Mouse (Mus musculus) neural tube, embryonic 11.5 days (tissue): Measurements from ENCODE around the gene Mapk10. TPM values are rescaled to one million over a fixed set of nuclear protein-coding genes. Genes with fewer than 3 reads are reported as not detected.

Experiments
- ATAC-seq: fragments of 200-750 bp; cut with Nextera tagmentation; 2 replicates; pipeline ENCODE4 v1.8.0; 2017; ENCODE audit warnings: moderate number of reproducible peaks, mild to moderate bottlenecking, moderate TSS enrichment, moderate library complexity; ENCODE audit not compliant: insufficient read depth, low FRiP score, low TSS enrichment
- DNase-seq: peaks from one replicate; pipeline ENCODE4 v3.0.0-alpha.2; 2015; ENCODE audit warnings: low spot score
- H3K27ac ChIP-seq: fragments of 300-500 bp; sonication (generic); 2 replicates; pipeline ENCODE4 v1.5.1; 2014; ENCODE audit warnings: low read depth, mild to moderate bottlenecking, low read length
- H3K27me3 ChIP-seq: fragments of 300-500 bp; sonication (generic); 2 replicates; pipeline ENCODE4 v1.6.1; 2014; ENCODE audit warnings: mild to moderate bottlenecking, low read length, mixed read lengths; ENCODE audit not compliant: control insufficient read depth, insufficient read depth
- H3K36me3 ChIP-seq: fragments of 300-500 bp; sonication (generic); 2 replicates; pipeline ENCODE4 v1.6.1; 2014; ENCODE audit warnings: mild to moderate bottlenecking, low read length, moderate library complexity, mixed read lengths; ENCODE audit not compliant: control insufficient read depth, insufficient read depth
- H3K4me1 ChIP-seq: fragments of 300-500 bp; sonication (generic); 2 replicates; pipeline ENCODE4 v1.6.1; 2014; ENCODE audit warnings: low read length, mixed read lengths; ENCODE audit not compliant: control insufficient read depth, insufficient read depth
- H3K4me2 ChIP-seq: fragments of 300-500 bp; sonication (generic); 2 replicates; pipeline ENCODE4 v1.6.1; 2014; ENCODE audit warnings: low read depth, mild to moderate bottlenecking, moderate library complexity
- H3K4me3 ChIP-seq: fragments of 300-500 bp; sonication (generic); 2 replicates; pipeline ENCODE4 v1.5.1; 2014; ENCODE audit warnings: low read depth, low read length
- H3K9ac ChIP-seq: fragments of 300-500 bp; sonication (generic); 2 replicates; pipeline ENCODE4 v1.6.1; 2014; ENCODE audit warnings: mild to moderate bottlenecking, low read length
- H3K9me3 ChIP-seq: fragments of 300-500 bp; sonication (generic); 2 replicates; pipeline ENCODE4 v1.6.1; 2016; ENCODE audit warnings: low read length; ENCODE audit not compliant: control insufficient read depth
- WGBS: fragments of 180-500 bp; shearing (Covaris S2); extraction: QIAGEN DNeasy Blood & Tissue Kit; methylation state at CpG from one replicate; pipeline ENCODE4 v1.1.7; 2014; 5-methylcytosine and 5-hydroxymethylcytosine counted together
- polyA plus RNA-seq: library from polyadenylated mRNA; unstranded; fragments of >200 nt; fragmentation: Nextera tagmentation; extraction: Ambion mirVana; gene quantifications from 2 replicates; pipeline ENCODE4 v1.2.1, GENCODE M21; 2014

The Mapk10 gene
- polyA plus RNA-seq, 1 experiment from 2014 or later: 46.3 TPM

DNA sequence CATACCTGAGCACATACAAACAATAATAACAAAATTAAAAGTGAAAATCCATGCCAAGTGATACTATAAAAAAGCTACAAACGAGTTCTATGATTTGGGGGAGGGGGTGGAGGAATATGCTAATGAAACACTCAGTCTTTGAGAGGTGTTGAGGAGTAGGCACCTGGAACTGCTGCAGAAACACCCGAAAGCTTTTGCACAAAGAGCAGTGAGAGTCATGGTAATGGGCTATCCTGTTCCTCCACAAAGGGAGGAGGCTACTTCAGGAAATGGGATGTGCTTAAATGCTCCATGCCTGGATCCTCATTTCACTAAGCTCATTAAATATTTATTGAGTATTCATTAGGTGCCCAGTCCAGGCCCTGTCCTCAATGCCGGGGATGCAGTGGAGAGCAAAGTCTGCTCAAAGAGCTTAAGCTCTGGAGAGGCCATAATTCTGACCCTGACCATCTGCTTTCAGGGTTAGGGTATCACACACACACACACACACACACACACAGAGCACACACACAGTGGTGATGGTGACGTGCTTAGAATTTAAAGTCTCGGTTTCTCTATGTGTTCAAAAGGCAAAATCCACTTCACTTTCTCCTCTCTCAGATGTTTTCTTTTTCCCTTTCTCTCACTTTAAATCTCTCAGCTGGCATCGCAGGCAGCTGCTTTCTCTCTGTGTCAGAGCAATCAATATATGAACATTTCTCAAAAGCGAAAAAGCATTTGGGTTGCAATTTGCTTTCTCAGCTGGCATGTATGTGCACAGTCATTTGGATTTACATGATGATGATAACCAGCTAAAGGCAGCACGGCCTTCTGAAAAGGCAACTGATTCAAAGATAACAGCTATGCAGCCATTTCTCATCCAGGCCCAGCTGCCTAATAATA, 50.6 kb downstream of the Mapk10 start:
- Histone ChIP-seq H3K27me3 (no peaks in the 10 kb centered on the region), H3K4me2 (no peak overlapping the region), H3K27ac (peak overlapping the region; percentile 75), H3K4me3 (no peak overlapping the region), H3K36me3 (no peaks in the 10 kb centered on the region), H3K9ac (no peak overlapping the region), H3K9me3 (no peaks in the 10 kb centered on the region), H3K4me1 (peaks cover 11% of the 10 kb centered on the region)
- DNase-seq (peak; percentile 58), ATAC-seq (peak; percentile 89)
- 46% methylated on average over 8 of the region's 8 CpGs for WGBS

- WGBS: 72% methylated on average over 5 of the region's 5 CpGs
- ATAC-seq (no peak), DNase-seq (no peak)
- Histone ChIP-seq H3K4me2 (no peak overlapping the region), H3K9me3 (no peaks in the 10 kb centered on the region), H3K9ac (no peak overlapping the region), H3K27me3 (no peaks in the 10 kb centered on the region), H3K4me3 (no peak overlapping the region), H3K4me1 (no peaks in the 10 kb centered on the region), H3K27ac (no peak overlapping the region), H3K36me3 (no peaks in the 10 kb centered on the region)
Measured at GRCm38 (mm10) chr5:103140935-103141334, 70.2 kb downstream of the Mapk10 start.

DNA sequence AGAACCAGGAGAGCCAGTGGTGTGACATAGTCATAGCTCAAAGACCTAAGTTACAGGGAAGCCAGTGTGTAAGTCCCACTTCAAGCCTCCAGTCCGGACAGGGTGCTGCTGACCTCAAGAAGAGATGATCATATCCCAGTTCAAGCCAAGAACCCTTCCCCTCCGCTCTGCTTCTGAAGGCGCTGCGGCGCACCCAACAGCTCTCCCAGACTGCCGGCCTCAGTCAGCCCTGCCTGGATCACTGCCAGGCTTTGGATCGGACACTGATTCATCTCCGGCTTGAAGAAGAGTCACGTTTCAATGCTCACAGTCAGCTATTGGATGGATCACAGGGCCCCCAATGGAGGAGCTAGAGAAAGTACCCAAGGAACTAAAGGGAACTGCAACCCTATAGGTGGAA, 76.3 kb downstream of the Mapk10 start:
- H3K4me1 ChIP-seq: no peaks in the 10 kb centered on the region
- WGBS: 88% methylated on average over 9 of the region's 9 CpGs

GRCm38 (mm10) chr5:103133626-103134025, 77.5 kb downstream of the Mapk10 start:
- no peak overlapping the region for H3K27ac ChIP-seq
- H3K9ac ChIP-seq: no peak overlapping the region
- no peaks in the 10 kb centered on the region for H3K4me1 ChIP-seq
- H3K36me3 ChIP-seq: no peaks in the 10 kb centered on the region
- no peak overlapping the region for H3K4me2 ChIP-seq
- 67% methylated on average over 9 of the region's 9 CpGs for WGBS
- no peaks in the 10 kb centered on the region for H3K27me3 ChIP-seq
- H3K4me3 ChIP-seq: no peak overlapping the region
- no peaks in the 10 kb centered on the region for H3K9me3 ChIP-seq
- no peak for DNase-seq
- ATAC-seq: no peak

More for the DNA sequence above, 76.3 kb downstream of the Mapk10 start:
- ATAC-seq (no peak), DNase-seq (no peak)
- Histone ChIP-seq H3K9me3 (no peaks in the 10 kb centered on the region), H3K27me3 (no peaks in the 10 kb centered on the region), H3K4me2 (no peak overlapping the region), H3K27ac (no peak overlapping the region), H3K36me3 (no peaks in the 10 kb centered on the region), H3K9ac (no peak overlapping the region), H3K4me3 (no peak overlapping the region)

GRCm38 (mm10) chr5:103132814-103133213, 78.3 kb downstream of the Mapk10 start:
- H3K4me2 ChIP-seq: no peak overlapping the region
- H3K9ac ChIP-seq: no peak overlapping the region
- no peak overlapping the region for H3K27ac ChIP-seq
- H3K9me3 ChIP-seq: no peaks in the 10 kb centered on the region
- WGBS: 69% methylated on average over 6 of the region's 6 CpGs
- H3K36me3 ChIP-seq: no peaks in the 10 kb centered on the region
- DNase-seq (no peak), ATAC-seq (no peak)
- no peaks in the 10 kb centered on the region for H3K27me3 ChIP-seq
- no peak overlapping the region for H3K4me3 ChIP-seq
- no peaks in the 10 kb centered on the region for H3K4me1 ChIP-seq

- Histone ChIP-seq H3K27me3 (no peaks in the 10 kb centered on the region), H3K9ac (no peak overlapping the region), H3K4me3 (no peak overlapping the region), H3K27ac (no peak overlapping the region), H3K4me1 (no peaks in the 10 kb centered on the region), H3K36me3 (no peaks in the 10 kb centered on the region), H3K9me3 (no peaks in the 10 kb centered on the region), H3K4me2 (no peak overlapping the region)
- WGBS: 87% methylated on average over 3 of the region's 3 CpGs
- ATAC-seq (no peak), DNase-seq (no peak)
Measured at GRCm38 (mm10) chr5:103119618-103120017, 91.5 kb downstream of the Mapk10 start.

DNA sequence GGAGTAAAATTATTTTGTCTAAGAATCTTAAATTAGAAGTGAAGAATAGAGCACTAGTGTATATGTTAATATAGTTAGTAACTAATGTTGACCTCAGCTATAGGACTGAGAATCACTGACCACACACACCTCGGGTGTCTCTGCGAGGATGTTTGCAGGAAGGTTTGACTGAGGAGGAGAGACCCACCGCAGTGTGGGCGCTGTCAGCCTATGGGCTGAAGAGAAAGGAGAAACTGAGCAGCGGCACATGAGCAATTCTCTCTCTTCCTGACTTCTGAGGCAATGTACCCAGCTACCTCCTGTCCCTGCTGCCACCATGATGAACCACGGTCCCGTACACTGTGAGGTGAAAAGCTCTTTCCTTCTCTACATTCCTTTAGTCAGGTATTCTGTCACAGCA, 95.6 kb downstream of the Mapk10 start:
- no peak overlapping the region for H3K4me3 ChIP-seq
- no peaks in the 10 kb centered on the region for H3K9me3 ChIP-seq
- no peak overlapping the region for H3K9ac ChIP-seq
- H3K27ac ChIP-seq: no peak overlapping the region
- no peak overlapping the region for H3K4me2 ChIP-seq
- DNase-seq (no peak), ATAC-seq (no peak)
- H3K27me3 ChIP-seq: no peaks in the 10 kb centered on the region
- 91% methylated on average over 7 of the region's 7 CpGs for WGBS
- H3K4me1 ChIP-seq: no peaks in the 10 kb centered on the region
- H3K36me3 ChIP-seq: no peaks in the 10 kb centered on the region

DNA sequence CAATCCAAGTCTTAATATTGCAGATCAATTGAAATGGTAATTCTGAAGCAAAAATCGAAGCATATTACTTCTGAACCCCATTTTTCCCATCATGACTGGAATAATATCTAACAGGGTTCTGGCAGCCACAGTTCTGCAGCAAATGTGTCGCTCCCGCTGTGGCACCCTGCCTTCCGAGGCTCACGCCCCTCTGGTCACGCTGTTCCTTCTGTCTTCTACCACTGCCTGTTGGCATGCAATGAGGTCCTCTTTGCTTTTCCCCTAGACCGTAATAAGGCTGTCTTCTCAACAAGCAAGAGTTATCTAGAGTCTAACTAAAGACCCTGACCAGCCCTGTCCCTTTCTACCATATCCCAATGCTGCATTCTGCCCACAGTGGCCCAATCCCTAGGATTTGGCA, 98.7 kb downstream of the Mapk10 start:
- WGBS: 85% methylated on average over 7 of the region's 7 CpGs
- no peaks in the 10 kb centered on the region for H3K27me3 ChIP-seq

GRCm38 (mm10) chr5:103109409-103109808, 101.7 kb downstream of the Mapk10 start:
- Histone ChIP-seq H3K4me2 (no peak overlapping the region), H3K27ac (no peak overlapping the region), H3K9me3 (no peaks in the 10 kb centered on the region), H3K9ac (no peak overlapping the region), H3K36me3 (no peaks in the 10 kb centered on the region), H3K4me3 (no peak overlapping the region), H3K27me3 (no peaks in the 10 kb centered on the region), H3K4me1 (no peaks in the 10 kb centered on the region)
- WGBS: 59% methylated on average over 1 of the region's 1 CpGs
- ATAC-seq (no peak), DNase-seq (no peak)

More for the DNA sequence above, 98.7 kb downstream of the Mapk10 start:
- no peaks in the 10 kb centered on the region for H3K4me1 ChIP-seq
- no peak overlapping the region for H3K9ac ChIP-seq
- ATAC-seq: no peak
- no peak for DNase-seq
- H3K27ac ChIP-seq: no peak overlapping the region
- H3K4me3 ChIP-seq: no peak overlapping the region
- no peak overlapping the region for H3K4me2 ChIP-seq
- no peaks in the 10 kb centered on the region for H3K36me3 ChIP-seq
- H3K9me3 ChIP-seq: no peaks in the 10 kb centered on the region
